Mouse (Mus musculus) hematopoietic multipotent progenitor cell, adult 10-12 weeks (in vitro differentiated cells): ENCODE data around the gene Gm8247. TPM values are rescaled to one million over a fixed set of nuclear protein-coding genes. Genes with fewer than 3 reads are reported as not detected.

Experiments used
- polyA plus RNA-seq: library from polyadenylated mRNA; stranded (reverse); fragments of >175 nt; gene quantifications from 2 replicates; pipeline ENCODE4 v1.2.3, GENCODE M21; 2012; ENCODE audit warnings: low replicate concordance

Gm8247 gene
- polyA plus RNA-seq = not detected in 2 replicates

DNA sequence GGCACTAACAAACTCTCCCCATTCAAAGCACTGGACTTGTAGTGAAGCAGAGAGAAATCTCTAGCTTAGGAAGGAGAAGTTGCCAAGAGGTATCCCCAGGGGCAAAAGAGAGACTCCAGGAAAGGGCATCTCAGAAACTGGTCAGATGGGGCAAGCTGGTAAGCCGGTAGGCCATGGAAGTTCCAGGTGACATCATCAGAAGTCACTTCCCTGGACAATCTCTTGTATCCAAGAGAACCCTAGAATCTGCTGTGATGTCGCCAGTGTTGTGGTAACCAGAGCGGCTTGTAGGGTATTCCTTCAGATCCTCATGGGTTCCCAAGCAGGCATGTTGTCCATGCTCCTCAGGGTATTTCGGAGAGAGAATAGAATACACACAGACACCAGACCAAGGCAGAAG, at the start of gene Gm8247:
Gene Gm8247, plus strand, starts transcription at position 301 of the 400 bp plus-strand sequence.

DNA sequence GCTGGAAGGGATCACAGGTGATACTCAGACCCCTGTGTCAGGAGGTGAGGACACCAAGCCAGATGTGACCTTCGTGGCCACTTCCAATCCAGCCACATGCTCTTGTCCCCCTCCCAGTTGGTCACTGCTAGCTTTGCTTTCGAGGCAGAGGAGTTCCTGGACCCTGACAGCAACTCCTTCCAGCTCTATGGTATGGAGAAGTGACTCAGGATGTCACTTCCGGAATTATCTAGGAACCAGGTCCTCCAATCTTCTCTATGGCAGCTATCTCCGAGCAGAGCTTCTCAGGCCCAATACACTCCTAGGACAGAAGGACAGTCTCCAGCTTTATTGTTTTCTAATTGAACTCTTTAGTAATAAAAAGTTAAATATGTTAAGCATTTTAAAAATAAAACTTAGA, 44.8 kb downstream of the Gm8247 start, which contains the start of gene Gm5624:
Gene Gm5624, minus strand, starts transcription at position 202 of the 400 bp plus-strand sequence.

Other genes with a start within 250 kb of the Gm8247 start
- gene Gm5930, start 244.6 kb upstream of the Gm8247 start, polyA plus RNA-seq = not detected in 2 replicates
- not detected in 2 replicates for gene Gm8229, start 217.8 kb upstream of the Gm8247 start, polyA plus RNA-seq
- gene Gm3371, start 172.5 kb upstream of the Gm8247 start, polyA plus RNA-seq = not detected in 2 replicates
- gene Gm8232, start 149.5 kb upstream of the Gm8247 start, polyA plus RNA-seq = not detected in 2 replicates
- not detected in 2 replicates for gene BC061237, start 90.7 kb upstream of the Gm8247 start, polyA plus RNA-seq
- gene Gm17093, start 64.9 kb upstream of the Gm8247 start, polyA plus RNA-seq = not detected in 2 replicates
- not detected in 2 replicates for gene Gm5624, start 44.8 kb downstream of the Gm8247 start, polyA plus RNA-seq
- gene Gm8257, start 123.3 kb downstream of the Gm8247 start, polyA plus RNA-seq = not detected in 2 replicates
- not detected in 2 replicates for gene Gm8267, start 167.2 kb downstream of the Gm8247 start, polyA plus RNA-seq